Comparison of ENCODE assay signal across 13 mouse cellular contexts in the genomic region with DNA sequence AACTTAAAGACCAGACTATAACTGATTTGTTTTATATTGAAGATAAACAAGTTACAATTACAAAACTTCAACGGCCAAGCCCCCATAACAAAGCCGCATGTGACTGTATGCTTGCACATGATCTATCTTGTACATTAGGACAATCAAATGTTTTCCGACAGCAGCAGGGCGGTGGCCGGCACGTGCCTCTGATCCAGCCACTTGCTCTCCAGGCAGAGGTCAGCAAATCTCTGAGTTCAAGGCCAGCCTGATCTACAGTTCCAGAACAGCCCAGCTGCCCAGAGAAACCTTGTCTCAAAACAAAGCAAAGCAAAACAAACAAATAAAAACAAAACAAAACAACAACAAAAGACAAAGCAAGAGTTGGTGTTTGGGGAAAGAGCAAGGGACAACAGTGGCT. TPM values are rescaled to one million over a fixed set of nuclear protein-coding genes. Genes with fewer than 3 reads are reported as not detected.
DNase-seq lines count a peak whose midpoint lies in the region; ATAC-seq and TF ChIP-seq lines count a peak whose summit lies in the region.
"Had no signal": no experiment of that assay in that cellular context is flagged by ENCODE, and none has a peak within 500 bp of the region (broad histone marks: within the 10 kb centered on the region; RNA-seq: fewer than 3 reads in every experiment).

No protein-coding gene starts in this region.

- no peak for TF ChIP-seq CTCF in heart, postnatal 0 days (IDR thresholded peaks at IDR 0.05; ENCODE audit: low read depth)
- no peak for TF ChIP-seq CTCF in G1E (IDR thresholded peaks at IDR 0.05; ENCODE audit: low read depth, low read length)
- TF ChIP-seq CTCF in liver, postnatal 0 days (IDR thresholded peaks at IDR 0.05; ENCODE audit: low read depth) = no peak

- 62% methylated on average over 6 of the region's 6 CpGs for WGBS in heart, postnatal 0 days
- 70% methylated on average over 6 of the region's 6 CpGs for WGBS in heart, embryonic 10.5 days
- 66% methylated on average over 6 of the region's 6 CpGs for WGBS in liver, postnatal 0 days (ENCODE audit: insufficient replicate concordance)

- DNase-seq in heart, postnatal 0 days (ENCODE audit: low spot score) = no peak
- no peak for DNase-seq in heart, embryonic 10.5 days (ENCODE audit: low spot score)
- no peak for DNase-seq in G1E (ENCODE audit: low spot score)
- peak; percentile 41 to 48 for DNase-seq in adrenal gland, postnatal 36 days
- no peak for DNase-seq in liver, postnatal 0 days
- DNase-seq in spleen, postnatal 4 days (ENCODE audit: low spot score in 2 of 2) = no peak
- DNase-seq in cerebellum, postnatal 4 days (ENCODE audit: low spot score in 2 of 2) = no peak
- DNase-seq: thymus, postnatal 25 days had no signal

- no peaks in the 10 kb centered on the region for H3K27me3 ChIP-seq in heart, postnatal 0 days (ENCODE audit: control insufficient read depth, insufficient read depth, low read length)
- H3K27me3 ChIP-seq in heart, embryonic 10.5 days (ENCODE audit: insufficient read depth, poor library complexity, severe bottlenecking) = no peaks in the 10 kb centered on the region
- H3K27me3 ChIP-seq in G1E (ENCODE audit: insufficient read depth, low read length) = no peaks in the 10 kb centered on the region
- H3K27me3 ChIP-seq in liver, postnatal 0 days (ENCODE audit: insufficient read depth, low read length) = no peaks in the 10 kb centered on the region

- H3K27ac ChIP-seq in heart, postnatal 0 days (ENCODE audit: low read depth) = no peak overlapping the region
- H3K27ac ChIP-seq in heart, embryonic 10.5 days = no peak overlapping the region
- H3K27ac ChIP-seq in liver, postnatal 0 days (ENCODE audit: low read depth) = no peak overlapping the region
- H3K27ac ChIP-seq: hindbrain, embryonic 14.5 days; macrophage had no signal

- TF ChIP-seq EP300 in heart, postnatal 0 days (IDR thresholded peaks at IDR 0.05; ENCODE audit: low read depth) = no peak
- no peak for TF ChIP-seq EP300 in liver, postnatal 0 days (IDR thresholded peaks at IDR 0.05; ENCODE audit: low read depth)

- no peak overlapping the region for H3K9ac ChIP-seq in heart, postnatal 0 days (replicated peaks; ENCODE audit: low read depth, low read length)
- H3K9ac ChIP-seq in liver, postnatal 0 days (replicated peaks) = no peak overlapping the region

- peak overlapping the region; percentile 76 for H3K4me2 ChIP-seq in heart, postnatal 0 days (ENCODE audit: low read depth, low read length)
- H3K4me2 ChIP-seq in liver, postnatal 0 days (ENCODE audit: low read depth, low read length) = peak overlapping the region; percentile 91; the same call in 1 of the 2 replicates

- no peak for ATAC-seq in heart, postnatal 0 days (ENCODE audit: insufficient read depth, low read depth)
- no peak for ATAC-seq in G1E (ENCODE audit: extremely low read depth, insufficient number of reproducible peaks, low FRiP score, poor library complexity, severe bottlenecking)
- no peak for ATAC-seq in liver, postnatal 0 days

- H3K4me3 ChIP-seq in heart, postnatal 0 days (ENCODE audit: low read depth, low read length) = no peak overlapping the region; the same call in 1 of the 2 replicates
- no peak overlapping the region; the same call in 1 of the 2 replicates for H3K4me3 ChIP-seq in heart, embryonic 10.5 days
- H3K4me3 ChIP-seq in G1E (ENCODE audit: low read depth, low read length) = peak overlapping the region; percentile 49; the same call in 1 of the 2 replicates
- no peak overlapping the region for H3K4me3 ChIP-seq in liver, postnatal 0 days (ENCODE audit: low read depth, low read length)

- H3K36me3 ChIP-seq in heart, postnatal 0 days (replicated peaks; ENCODE audit: control insufficient read depth, insufficient read depth, low read length) = no peaks in the 10 kb centered on the region
- H3K36me3 ChIP-seq in heart, embryonic 10.5 days = no peaks in the 10 kb centered on the region
- no peaks in the 10 kb centered on the region for H3K36me3 ChIP-seq in G1E (replicated peaks)
- H3K36me3 ChIP-seq in liver, postnatal 0 days (replicated peaks; ENCODE audit: insufficient read depth, low read length) = no peaks in the 10 kb centered on the region

- H3K4me1 ChIP-seq in heart, postnatal 0 days (ENCODE audit: control insufficient read depth, insufficient read depth) = no peaks in the 10 kb centered on the region
- H3K4me1 ChIP-seq in heart, embryonic 10.5 days = no peaks in the 10 kb centered on the region; the same call in 1 of the 2 replicates
- peaks cover 36% of the 10 kb centered on the region for H3K4me1 ChIP-seq in G1E (ENCODE audit: insufficient read depth, low read depth, low read length)
- H3K4me1 ChIP-seq in liver, postnatal 0 days (ENCODE audit: insufficient read depth) = no peaks in the 10 kb centered on the region

- no peaks in the 10 kb centered on the region for H3K9me3 ChIP-seq in heart, postnatal 0 days (replicated peaks; ENCODE audit: control insufficient read depth, low read length)
- no peaks in the 10 kb centered on the region for H3K9me3 ChIP-seq in heart, embryonic 10.5 days
- H3K9me3 ChIP-seq in G1E (replicated peaks) = no peaks in the 10 kb centered on the region
- H3K9me3 ChIP-seq in liver, postnatal 0 days (ENCODE audit: low read length) = no peaks in the 10 kb centered on the region

RNA-seq across cellular contexts. Expression of a gene that starts 1.3 kb away (rescaled TPM):
- total RNA-seq in heart, postnatal 0 days (2014; rRNA removed; ENCODE audit: low replicate concordance) = 16.4 and 31.8 TPM in 2 replicates
- polyA plus RNA-seq in heart, postnatal 0 days (2015; fragmentation: Nextera tagmentation; extraction: Ambion mirVana) = 16.2 and 17.9 TPM in 2 replicates
- 15.2 and 17.4 TPM in 2 replicates for polyA plus RNA-seq in heart, embryonic 10.5 days (2016; fragmentation: Nextera tagmentation; extraction: Ambion mirVana)
- total RNA-seq in G1E (2014; fragmentation: Nextera tagmentation) (13.8 and 16.9 TPM in 2 replicates), G1E (2017) (42.3 and 46.3 TPM in 2 replicates)
- polyA plus RNA-seq in G1E (2012) = 2.0 TPM in 2 replicates
- 10 to 100 TPM; 57.6 to 66.3 TPM for total RNA-seq in adrenal gland, postnatal 36 days (2021)
- polyA plus RNA-seq in liver, postnatal 0 days (2015; fragmentation: Nextera tagmentation; extraction: Ambion mirVana) = 18.2 and 19.1 TPM in 2 replicates

RNA-seq across cellular contexts. Expression of a gene that starts 8.5 kb away (rescaled TPM):
- total RNA-seq in heart, postnatal 0 days (2014; rRNA removed; ENCODE audit: low replicate concordance) = 4.7 and 7.1 TPM in 2 replicates
- polyA plus RNA-seq in heart, postnatal 0 days (2015; fragmentation: Nextera tagmentation; extraction: Ambion mirVana) = 8.8 and 8.9 TPM in 2 replicates
- polyA plus RNA-seq in heart, embryonic 10.5 days (2016; fragmentation: Nextera tagmentation; extraction: Ambion mirVana) = 9.2 and 15.4 TPM in 2 replicates
- total RNA-seq in G1E (2014; fragmentation: Nextera tagmentation) (21.5 and 29.4 TPM in 2 replicates), G1E (2017) (12.3 and 15.6 TPM in 2 replicates)
- polyA plus RNA-seq in G1E (2012) = 2.7 and 3.0 TPM in 2 replicates
- 10 to 100 TPM; 11.4 to 12.1 TPM for total RNA-seq in adrenal gland, postnatal 36 days (2021)
- polyA plus RNA-seq in liver, postnatal 0 days (2015; fragmentation: Nextera tagmentation; extraction: Ambion mirVana) = 3.0 and 3.4 TPM in 2 replicates

RNA-seq across cellular contexts. Expression of a gene that starts 40.9 kb away (rescaled TPM):
- not detected in 2 replicates for total RNA-seq in heart, postnatal 0 days (2014; rRNA removed; ENCODE audit: low replicate concordance)
- 0.07 and 0.18 TPM in 2 replicates for polyA plus RNA-seq in heart, postnatal 0 days (2015; fragmentation: Nextera tagmentation; extraction: Ambion mirVana)
- polyA plus RNA-seq in heart, embryonic 10.5 days (2016; fragmentation: Nextera tagmentation; extraction: Ambion mirVana) = 0.20 and 0.22 TPM in 2 replicates
- not detected in 2 replicates for total RNA-seq in G1E (2014; fragmentation: Nextera tagmentation)
- 0.06 and 0.11 TPM in 2 replicates for total RNA-seq in G1E (2017)
- polyA plus RNA-seq in G1E (2012) = not detected in 2 replicates
- not detected for total RNA-seq in adrenal gland, postnatal 36 days (2021)
- 0.04 TPM in 1 of 2 replicates, not detected in the other for polyA plus RNA-seq in liver, postnatal 0 days (2015; fragmentation: Nextera tagmentation; extraction: Ambion mirVana)
- total RNA-seq: common myeloid progenitor, adult 5-6 weeks; ES-E14; layer of hippocampus, adult 8-10 months had no signal
- polyA plus RNA-seq: macrophage had no signal

Comparison
In these comparisons a context has a peak if more than half of its experiments do, and no peak if none do; other contexts are left out.
1. DNase-seq: peak in adrenal gland, postnatal 36 days (2 of 2); none in heart, postnatal 0 days (single experiment), heart, embryonic 10.5 days (single experiment), G1E (single experiment), liver, postnatal 0 days (single experiment), spleen, postnatal 4 days (0 of 2) and cerebellum, postnatal 4 days (0 of 2).